Mouse (Mus musculus) myocyte (in vitro differentiated cells): ENCODE data around the gene Hjurp. TPM values are rescaled to one million over a fixed set of nuclear protein-coding genes. Genes with fewer than 3 reads are reported as not detected.
"Not testable (repeated sequence)": the region's sequence is repeated elsewhere in the genome, so short reads cannot be mapped to it uniquely, and the experiment has no call there.

Experiments used
- H3K27me3 ChIP-seq: one replicate; pipeline ENCODE4 v1.6.1; 2011; ENCODE audit not compliant: control insufficient read depth, insufficient read depth, insufficient read length
- H3K36me3 ChIP-seq: one replicate; pipeline ENCODE4 v1.6.1; 2011; ENCODE audit not compliant: control insufficient read depth, insufficient read depth
- H3K4me2 ChIP-seq: one replicate; pipeline ENCODE4 v1.6.1; 2011; ENCODE audit warnings: low read depth, control low read depth
- H3K4me3 ChIP-seq: one replicate; pipeline ENCODE4 v1.5.1; 2011; ENCODE audit warnings: mild to moderate bottlenecking, control low read depth, moderate library complexity
- H3K79me2 ChIP-seq: one replicate; pipeline ENCODE4 v1.6.1; 2011; ENCODE audit not compliant: control insufficient read depth, insufficient read depth
- H3ac ChIP-seq: one replicate; pipeline ENCODE4 v1.6.1; 2011; ENCODE audit not compliant: control insufficient read depth, insufficient read length
- CEBPB ChIP-seq: IDR thresholded peaks from 2 replicates; pipeline ENCODE4 v1.6.1; 2011; ENCODE audit warnings: mild to moderate bottlenecking, moderate library complexity; ENCODE audit not compliant: poor library complexity, insufficient read depth, severe bottlenecking
- E2F4 ChIP-seq: IDR thresholded peaks from one replicate; pipeline ENCODE4 v1.6.1; 2011; ENCODE audit warnings: mild to moderate bottlenecking, control low read depth, moderate library complexity; ENCODE audit not compliant: insufficient read depth
- MAX ChIP-seq: IDR thresholded peaks from one replicate; pipeline ENCODE4 v1.6.1; 2011; ENCODE audit warnings: low read depth, mild to moderate bottlenecking, control low read depth
- MYOD1 ChIP-seq, 3 experiments: IDR thresholded peaks; one replicate each; pipeline ENCODE4 v1.6.1; 2011; ENCODE audit warnings: control low read depth in 2 of 3, low read depth in 2 of 3, mild to moderate bottlenecking in 2 of 3, moderate library complexity in 1 of 3; ENCODE audit not compliant: insufficient read length in 2 of 3, control insufficient read depth in 1 of 3
- MYOG ChIP-seq, 3 experiments: IDR thresholded peaks; one replicate each; pipeline ENCODE4 v1.6.1; 2011; ENCODE audit warnings: control low read depth in 2 of 3, low read depth in 2 of 3, mild to moderate bottlenecking in 2 of 3; ENCODE audit not compliant: insufficient read length in 2 of 3, control insufficient read depth in 1 of 3, insufficient read depth in 1 of 3
- POLR2A ChIP-seq: IDR thresholded peaks from one replicate; pipeline ENCODE4 v1.6.1; 2011; ENCODE audit warnings: low read depth, mild to moderate bottlenecking, control low read depth, moderate library complexity; ENCODE audit not compliant: insufficient read length
- POLR2AphosphoS2 ChIP-seq: IDR thresholded peaks from one replicate; pipeline ENCODE4 v1.6.1; 2011; ENCODE audit warnings: low read depth, control low read depth; ENCODE audit not compliant: insufficient read length
- REST ChIP-seq: IDR thresholded peaks from one replicate; pipeline ENCODE4 v1.6.1; 2011; ENCODE audit warnings: mild to moderate bottlenecking, control low read depth, moderate library complexity; ENCODE audit not compliant: insufficient read depth, insufficient read length
- SRF ChIP-seq: IDR thresholded peaks from one replicate; pipeline ENCODE4 v1.6.1; 2011; ENCODE audit warnings: low read depth; ENCODE audit not compliant: control insufficient read depth, insufficient read length
- TCF12 ChIP-seq: IDR thresholded peaks from one replicate; pipeline ENCODE4 v1.6.1; 2011; ENCODE audit warnings: mild to moderate bottlenecking, control low read depth; ENCODE audit not compliant: poor library complexity, insufficient read depth, severe bottlenecking
- TCF3 ChIP-seq: IDR thresholded peaks from one replicate; pipeline ENCODE4 v1.6.1; 2011; ENCODE audit warnings: low read depth, control low read depth; ENCODE audit not compliant: insufficient read length
- USF1 ChIP-seq: IDR thresholded peaks from one replicate; pipeline ENCODE4 v1.6.1; 2011; ENCODE audit warnings: low read depth, mild to moderate bottlenecking, control low read depth, moderate library complexity
- polyA plus RNA-seq: library from polyadenylated mRNA; unstranded; fragments of >200 nt; fragmentation: generic; extraction: Trizol; gene quantifications from one replicate; pipeline ENCODE4 v1.2.1, GENCODE M21; 2012; ENCODE audit warnings: missing spikeins

The Hjurp gene
- polyA plus RNA-seq, 1 experiment: 37.7 TPM

DNA sequence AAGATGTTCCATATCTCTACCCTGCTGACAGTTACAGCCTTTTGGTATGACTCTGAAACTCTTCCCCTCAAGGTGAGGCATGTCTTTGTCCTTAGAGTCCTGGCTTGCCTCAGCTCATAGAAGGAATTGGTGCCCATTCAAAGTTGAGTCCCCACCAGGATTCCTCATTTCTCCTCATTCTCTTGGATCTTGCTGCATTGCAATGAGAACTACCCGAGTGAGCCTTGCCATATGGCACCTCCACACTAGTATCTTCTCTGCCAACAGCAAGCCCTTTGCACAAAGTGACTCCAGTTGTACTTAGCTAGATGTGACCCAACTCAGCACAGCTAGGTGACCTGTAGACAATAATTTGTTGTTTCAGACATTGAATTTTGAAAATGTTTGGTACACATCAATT lies 53.8 kb downstream of the Hjurp start:
- Histone ChIP-seq H3K36me3 (no peaks in the 10 kb centered on the region), H3K79me2 (no peaks in the 10 kb centered on the region), H3K4me2 (no peak overlapping the region), H3K27me3 (no peaks in the 10 kb centered on the region), H3K4me3 (no peak overlapping the region), H3ac (no peak overlapping the region)
- TF ChIP-seq MYOG (IDR thresholded peaks at IDR 0.05; ENCODE audit: control insufficient read depth in 1 of 3, insufficient read depth in 1 of 3, insufficient read length in 2 of 3, low read depth in 2 of 3) (no peak), MAX (no peak), POLR2A (no peak), REST (no peak), E2F4 (no peak), CEBPB (no peak), TCF3 (no peak), SRF (no peak), TCF12 (no peak), POLR2AphosphoS2 (no peak)

DNA sequence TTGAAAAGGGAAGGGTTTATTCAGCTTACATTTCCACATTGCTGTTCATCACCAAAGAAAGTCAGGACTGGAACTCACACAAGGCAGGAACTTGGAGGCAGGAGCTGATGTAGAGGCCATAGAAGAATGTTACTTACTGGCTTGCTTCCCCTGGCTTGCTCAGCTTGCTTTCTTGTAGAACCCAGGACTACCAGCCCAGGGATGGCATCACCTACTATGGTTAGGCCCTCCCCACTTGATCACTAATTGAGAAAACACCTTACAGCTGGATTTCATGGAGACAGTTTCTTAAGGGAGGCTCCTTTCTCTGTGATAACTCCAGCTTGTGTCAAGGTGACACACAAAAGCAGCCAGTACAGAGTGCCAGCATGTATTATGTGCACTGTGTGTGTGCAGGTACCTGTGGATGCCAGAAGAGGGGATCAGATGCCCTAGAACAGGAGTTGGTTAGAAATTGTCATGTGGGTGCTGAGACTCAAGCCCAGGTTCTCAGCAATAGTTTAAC lies 54.4 kb downstream of the Hjurp start:
- H3K4me3 ChIP-seq, H3ac ChIP-seq, H3K36me3 ChIP-seq, H3K4me2 ChIP-seq, H3K27me3 ChIP-seq, H3K79me2 ChIP-seq: not testable (repeated sequence)

DNA sequence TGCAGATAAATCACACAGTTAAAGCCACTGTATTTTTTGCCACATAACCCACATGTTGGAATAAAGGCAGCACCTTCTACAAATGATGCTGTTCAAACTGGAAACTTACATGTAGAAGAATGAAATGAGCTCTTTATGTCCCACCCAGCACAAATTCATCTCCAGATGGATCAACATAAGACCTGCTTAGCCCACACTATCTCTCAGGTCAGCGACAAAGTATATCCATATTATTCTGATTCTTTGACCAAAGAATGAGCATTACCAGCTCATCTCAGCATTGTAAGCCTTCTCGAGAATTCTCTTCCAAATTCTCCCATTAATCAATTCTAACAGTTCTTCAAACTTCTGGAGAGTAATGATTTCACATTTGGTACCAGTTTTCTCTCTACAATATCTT lies 55.2 kb downstream of the Hjurp start:
- Histone ChIP-seq H3K4me2 (no peak overlapping the region), H3K27me3 (no peaks in the 10 kb centered on the region), H3K4me3 (no peak overlapping the region), H3K79me2 (no peaks in the 10 kb centered on the region), H3K36me3 (no peaks in the 10 kb centered on the region), H3ac (no peak overlapping the region)
- TF ChIP-seq USF1: no peak
- no peak for TF ChIP-seq SRF
- no peak for TF ChIP-seq POLR2A

DNA sequence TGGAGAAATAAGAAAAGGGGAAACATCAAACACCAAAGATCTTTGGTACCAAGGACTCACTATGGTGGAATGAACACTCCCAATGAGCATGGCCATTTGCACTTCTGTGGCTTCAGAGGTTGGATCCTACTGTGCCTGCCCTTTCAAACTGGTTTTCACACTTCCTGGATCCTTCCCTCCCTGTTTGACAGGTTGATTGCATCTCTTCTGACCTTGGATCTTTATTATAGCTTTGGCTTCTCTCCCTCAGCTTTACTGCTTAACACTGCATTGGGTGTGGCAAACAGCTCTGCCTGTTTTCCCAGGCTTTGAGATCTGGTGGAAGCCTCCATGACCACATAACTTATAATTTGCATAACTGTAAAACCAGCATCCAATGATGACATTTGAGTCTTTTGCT lies 57.1 kb downstream of the Hjurp start:
- Histone ChIP-seq H3K79me2 (no peaks in the 10 kb centered on the region), H3K36me3 (no peaks in the 10 kb centered on the region), H3K27me3 (no peaks in the 10 kb centered on the region), H3K4me2 (no peak overlapping the region), H3ac (no peak overlapping the region), H3K4me3 (no peak overlapping the region)
- TF ChIP-seq MYOG (IDR thresholded peaks at IDR 0.05; ENCODE audit: control insufficient read depth in 1 of 3, insufficient read depth in 1 of 3, insufficient read length in 2 of 3, low read depth in 2 of 3) (no peak), E2F4 (no peak), MYOD1 (IDR thresholded peaks at IDR 0.05; ENCODE audit: control insufficient read depth in 1 of 3, insufficient read length in 2 of 3, low read depth in 2 of 3) (no peak), TCF12 (no peak), MAX (no peak), REST (no peak), USF1 (no peak), TCF3 (no peak), CEBPB (no peak), POLR2AphosphoS2 (no peak), SRF (no peak), POLR2A (no peak)

DNA sequence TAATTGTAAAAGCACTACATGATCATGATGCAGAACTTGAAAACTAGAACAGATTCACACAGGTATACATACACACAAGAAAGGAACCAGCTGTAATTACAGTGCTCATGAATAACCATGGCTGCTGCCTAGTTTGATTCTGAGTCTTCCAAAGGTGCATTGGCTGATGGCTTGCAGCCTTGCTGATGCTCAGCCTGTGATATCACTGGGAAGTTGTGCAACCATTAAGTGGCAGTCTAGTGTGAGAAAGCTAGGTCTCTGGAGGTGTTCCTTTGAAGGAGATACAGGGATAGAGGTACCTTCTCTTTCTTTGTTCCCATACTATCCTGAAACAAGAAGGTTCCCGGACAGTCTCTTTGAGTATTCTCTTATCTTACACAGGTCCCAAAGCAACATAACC lies 58.4 kb downstream of the Hjurp start:
- Histone ChIP-seq H3K36me3 (no peaks in the 10 kb centered on the region), H3K4me3 (no peak overlapping the region), H3K4me2 (no peak overlapping the region), H3K27me3 (no peaks in the 10 kb centered on the region), H3K79me2 (no peaks in the 10 kb centered on the region), H3ac (no peak overlapping the region)
- TF ChIP-seq CEBPB (no peak), TCF12 (no peak), TCF3 (no peak)

DNA sequence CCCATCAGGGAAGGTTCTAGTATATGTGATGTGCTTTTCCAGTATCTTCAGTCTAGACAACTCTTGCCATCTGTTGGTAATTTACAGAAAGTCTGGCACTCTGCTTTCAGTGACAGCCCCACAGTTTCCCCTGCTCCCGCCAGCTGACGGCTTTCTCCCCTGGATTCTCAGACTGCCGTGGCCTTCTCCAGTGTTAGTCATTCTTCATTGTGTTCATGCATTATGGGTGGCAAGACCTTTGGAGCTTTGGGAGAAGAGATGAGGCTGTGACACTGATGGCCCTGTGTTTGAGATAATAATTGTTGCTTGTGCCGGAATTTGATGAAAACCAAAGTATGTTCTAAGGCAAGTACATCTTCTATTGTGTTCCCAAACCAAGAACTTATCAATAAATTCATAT lies 58.8 kb downstream of the Hjurp start:
- Histone ChIP-seq H3ac (no peak overlapping the region), H3K79me2 (no peaks in the 10 kb centered on the region), H3K4me3 (no peak overlapping the region), H3K4me2 (no peak overlapping the region), H3K27me3 (no peaks in the 10 kb centered on the region), H3K36me3 (no peaks in the 10 kb centered on the region)
- TF ChIP-seq MYOG (IDR thresholded peaks at IDR 0.05; ENCODE audit: control insufficient read depth in 1 of 3, insufficient read depth in 1 of 3, insufficient read length in 2 of 3, low read depth in 2 of 3) (no peak), TCF12 (no peak), REST (no peak), TCF3 (no peak), USF1 (no peak), CEBPB (no peak), MYOD1 (IDR thresholded peaks at IDR 0.05; ENCODE audit: control insufficient read depth in 1 of 3, insufficient read length in 2 of 3, low read depth in 2 of 3) (no peak), POLR2AphosphoS2 (no peak), SRF (no peak), E2F4 (no peak), POLR2A (no peak), MAX (no peak)
